Mouse (Mus musculus) lung, embryonic 14.5 days (tissue): ENCODE results near the gene Frs3. TPM values are rescaled to one million over a fixed set of nuclear protein-coding genes. Genes with fewer than 3 reads are reported as not detected.

Experiments used
- ATAC-seq: fragments of 200-750 bp; cut with Nextera tagmentation; 2 replicates; pipeline ENCODE4 v1.8.0; 2017; ENCODE audit warnings: mild to moderate bottlenecking, moderate TSS enrichment, moderate library complexity; ENCODE audit not compliant: insufficient read depth
- DNase-seq: peaks from one replicate; pipeline ENCODE4 v3.0.0-alpha.2; 2015
- H3K27ac ChIP-seq: fragments of 300-500 bp; sonication (generic); 2 replicates; pipeline ENCODE4 v1.5.1; 2014; ENCODE audit warnings: low read depth, mild to moderate bottlenecking, moderate library complexity
- H3K27me3 ChIP-seq: fragments of 300-500 bp; sonication (generic); 2 replicates; pipeline ENCODE4 v1.6.1; 2014; ENCODE audit warnings: low read length, control low read depth; ENCODE audit not compliant: insufficient read depth
- H3K36me3 ChIP-seq: fragments of 300-500 bp; sonication (generic); 2 replicates; pipeline ENCODE4 v1.6.1; 2014; ENCODE audit warnings: control low read depth; ENCODE audit not compliant: insufficient read depth
- H3K4me1 ChIP-seq: fragments of 300-500 bp; sonication (generic); 2 replicates; pipeline ENCODE4 v1.6.1; 2014; ENCODE audit warnings: antibody characterized with exemption, control low read depth; ENCODE audit not compliant: insufficient read depth
- H3K4me2 ChIP-seq: fragments of 300-500 bp; sonication (generic); 2 replicates; pipeline ENCODE4 v1.6.1; 2014; ENCODE audit warnings: mild to moderate bottlenecking
- H3K4me3 ChIP-seq: fragments of 300-500 bp; sonication (generic); 2 replicates; pipeline ENCODE4 v1.5.1; 2014; ENCODE audit warnings: low read depth, low read length
- H3K9ac ChIP-seq: fragments of 300-500 bp; sonication (generic); 2 replicates; pipeline ENCODE4 v1.6.1; 2014
- H3K9me3 ChIP-seq: fragments of 300-500 bp; sonication (generic); 2 replicates; pipeline ENCODE4 v1.6.1; 2016; ENCODE audit warnings: low read depth, low read length, control low read depth
- CTCF ChIP-seq: IDR thresholded peaks from 2 replicates; pipeline ENCODE4 v1.5.1; 2016; ENCODE audit warnings: antibody characterized with exemption, low read depth
- WGBS: fragments of 180-500 bp; shearing (Covaris S2); extraction: QIAGEN DNeasy Blood & Tissue Kit; methylation state at CpG from one replicate; pipeline ENCODE4 v1.1.7; 2014; 5-methylcytosine and 5-hydroxymethylcytosine counted together
- polyA plus RNA-seq: library from polyadenylated mRNA; unstranded; fragments of >200 nt; fragmentation: Nextera tagmentation; extraction: Ambion mirVana; gene quantifications from 2 replicates; pipeline ENCODE4 v1.2.1, GENCODE M21; 2014

Gene Frs3
- polyA plus RNA-seq, 1 experiment from 2014 or later, result 5.1 TPM

DNA sequence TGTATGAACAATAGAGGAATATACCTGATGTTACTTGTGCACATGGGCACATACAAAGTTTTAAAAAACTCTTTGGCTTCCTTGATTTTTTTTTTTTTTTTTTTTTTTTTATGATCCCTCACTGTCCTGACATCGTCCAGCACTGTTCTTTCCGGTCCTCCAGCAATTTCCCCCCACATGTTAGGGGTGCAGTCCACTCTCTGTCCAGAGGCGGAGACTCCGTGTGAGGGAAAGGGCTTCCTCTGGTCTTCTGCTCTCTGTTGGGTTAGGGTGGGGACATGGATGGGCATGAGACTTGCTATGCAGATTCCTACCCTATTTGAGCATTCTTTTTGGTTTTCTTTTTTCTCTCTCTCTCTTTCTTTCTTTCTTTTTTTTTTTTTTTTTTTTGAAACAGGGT lies 30.9 kb upstream of the Frs3 start:
- Histone ChIP-seq H3K36me3 (0 out of 2 replicates have a peak, but pooled peaks cover 4% of the 10 kb centered on the region), H3K4me2 (no peak overlapping the region), H3K9me3 (no peaks in the 10 kb centered on the region), H3K4me1 (no peaks in the 10 kb centered on the region), H3K9ac (no peak overlapping the region), H3K27me3 (no peaks in the 10 kb centered on the region), H3K4me3 (no peak overlapping the region), H3K27ac (no peak overlapping the region)
- ATAC-seq, result no peak
- no peak for DNase-seq
- 81% methylated on average over 4 of the region's 4 CpGs for WGBS
- TF ChIP-seq CTCF, result 0 out of 2 replicates have a peak, but pooled peaks have one; percentile 14

DNA sequence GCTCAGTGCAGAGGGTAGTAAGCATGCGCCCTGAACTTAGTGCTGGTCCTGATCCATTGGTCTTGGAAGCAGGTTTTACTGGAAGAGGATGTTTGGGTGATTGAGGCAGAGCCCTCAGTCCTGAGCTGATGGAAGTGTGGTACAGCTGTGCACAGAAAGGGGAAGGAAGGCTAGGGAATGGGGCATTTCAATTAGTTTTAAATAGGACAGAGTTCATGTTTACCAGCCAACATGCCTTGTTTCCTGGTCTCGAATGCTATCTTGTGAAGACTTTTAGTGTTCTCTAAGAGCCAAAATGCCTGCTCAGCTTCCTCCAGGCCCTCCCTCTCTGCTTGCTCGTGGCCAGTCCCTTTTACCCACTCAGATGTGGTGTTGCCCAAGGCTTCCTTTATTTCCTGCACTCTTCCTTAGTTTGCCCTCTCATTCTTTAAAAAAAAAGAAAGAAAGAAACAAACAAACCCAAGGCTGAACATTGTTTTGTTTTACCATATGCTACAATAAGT lies 30.0 kb upstream of the Frs3 start:
- DNase-seq, result no peak
- Histone ChIP-seq H3K4me2 (no peak overlapping the region), H3K4me3 (no peak overlapping the region), H3K9me3 (no peaks in the 10 kb centered on the region), H3K9ac (no peak overlapping the region), H3K4me1 (no peaks in the 10 kb centered on the region), H3K27ac (no peak overlapping the region), H3K27me3 (no peaks in the 10 kb centered on the region), H3K36me3 (no peaks in the 10 kb centered on the region)
- ATAC-seq, result no peak
- 81% methylated on average over 3 of the region's 3 CpGs for WGBS
- no peak for TF ChIP-seq CTCF

DNA sequence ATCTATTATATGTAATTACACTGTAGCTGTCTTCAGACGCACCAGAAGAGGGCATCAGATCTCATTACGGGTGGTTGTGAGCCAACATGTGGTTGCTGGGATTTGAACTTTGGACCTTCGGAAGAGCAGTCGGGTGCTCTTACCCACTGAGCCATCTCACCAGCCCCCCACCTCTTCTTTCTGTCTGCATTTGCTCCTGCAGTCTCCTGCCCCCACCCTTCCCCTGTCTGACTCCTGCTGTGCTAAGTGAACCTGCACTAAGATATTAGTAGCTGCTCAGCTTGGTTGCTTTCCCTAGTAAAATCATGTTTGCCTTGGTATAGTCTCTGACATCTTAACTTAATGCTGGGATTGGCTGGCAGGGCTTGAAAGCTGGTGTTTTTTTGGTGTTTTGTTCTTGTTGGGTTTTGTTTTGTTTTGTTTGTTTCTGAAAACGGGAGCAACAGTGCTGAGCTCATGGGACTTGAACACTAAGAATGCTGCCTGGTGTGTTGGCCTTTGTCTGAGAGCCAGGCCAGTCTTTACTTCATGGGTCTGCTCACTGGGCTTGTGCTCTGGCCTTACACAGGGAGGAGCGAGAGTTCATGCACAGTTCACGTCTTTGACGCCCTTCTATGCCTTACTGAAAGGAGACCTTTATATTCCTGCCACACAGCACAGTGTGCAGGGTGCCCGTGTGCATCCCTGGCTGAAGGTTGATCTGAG lies 25.7 kb upstream of the Frs3 start:
- Histone ChIP-seq H3K27ac (no peak overlapping the region), H3K9ac (no peak overlapping the region), H3K27me3 (no peaks in the 10 kb centered on the region), H3K4me3 (no peak overlapping the region), H3K9me3 (no peaks in the 10 kb centered on the region), H3K4me2 (no peak overlapping the region), H3K4me1 (no peaks in the 10 kb centered on the region), H3K36me3 (no peaks in the 10 kb centered on the region)
- DNase-seq, result no peak
- no peak for ATAC-seq
- WGBS, result 58% methylated on average over 9 of the region's 9 CpGs
- no peak for TF ChIP-seq CTCF

DNA sequence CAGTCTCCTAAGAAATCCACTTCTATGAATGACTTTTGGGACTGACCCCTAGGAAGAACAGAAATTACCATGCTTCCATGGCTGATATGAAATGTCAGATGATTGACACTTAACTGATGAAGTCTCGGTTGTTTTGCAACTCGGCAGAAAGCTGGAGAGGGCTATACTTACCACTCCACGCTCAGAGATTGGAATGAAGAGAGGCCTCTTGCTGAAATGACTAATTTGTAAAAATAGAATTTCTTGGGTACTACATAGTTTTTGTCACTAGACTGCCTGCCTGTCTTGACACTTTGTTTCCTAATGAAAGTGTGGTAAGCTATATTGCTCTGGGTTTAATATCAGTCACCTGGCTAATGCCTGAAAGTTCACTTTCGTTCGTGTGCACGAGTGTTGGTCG lies 24.4 kb upstream of the Frs3 start:
- Histone ChIP-seq H3K27ac (no peak overlapping the region), H3K4me2 (no peak overlapping the region), H3K9me3 (no peaks in the 10 kb centered on the region), H3K4me3 (no peak overlapping the region), H3K27me3 (no peaks in the 10 kb centered on the region), H3K9ac (no peak overlapping the region), H3K36me3 (no peaks in the 10 kb centered on the region), H3K4me1 (no peaks in the 10 kb centered on the region)
- DNase-seq (no peak), ATAC-seq (no peak)
- 82% methylated on average over 7 of the region's 7 CpGs for WGBS
- no peak for TF ChIP-seq CTCF

DNA sequence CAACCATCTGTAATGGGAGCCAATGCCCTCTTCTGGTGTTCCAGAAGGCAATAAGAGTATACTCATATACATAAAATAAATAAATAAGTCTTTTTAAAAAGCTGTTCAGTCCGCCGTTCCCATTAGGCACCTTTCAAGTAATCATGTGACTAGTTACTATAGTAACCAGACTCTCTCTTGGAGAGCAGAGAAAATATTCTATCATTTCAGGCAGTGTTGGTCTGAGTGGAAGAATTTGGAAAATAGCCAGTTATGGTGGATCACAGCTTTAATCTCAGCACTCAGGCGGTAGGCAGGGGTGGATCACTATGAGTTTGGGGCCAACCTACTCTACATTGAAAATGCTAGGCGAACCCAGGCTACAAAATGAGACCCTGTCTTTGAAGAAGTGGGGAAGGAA lies 19.7 kb upstream of the Frs3 start:
- TF ChIP-seq CTCF, result no peak
- ATAC-seq, result no peak
- H3K9ac ChIP-seq, result no peak overlapping the region
- H3K9me3 ChIP-seq, result no peaks in the 10 kb centered on the region
- DNase-seq, result peak; percentile 53
- peaks cover 3% of the 10 kb centered on the region; the same call in 1 of the 2 replicates for H3K4me1 ChIP-seq
- no peak overlapping the region for H3K4me3 ChIP-seq
- H3K27ac ChIP-seq, result no peak overlapping the region
- WGBS, result 45% methylated on average over 4 of the region's 4 CpGs
- no peaks in the 10 kb centered on the region for H3K36me3 ChIP-seq
- H3K27me3 ChIP-seq, result no peaks in the 10 kb centered on the region
- no peak overlapping the region for H3K4me2 ChIP-seq

DNA sequence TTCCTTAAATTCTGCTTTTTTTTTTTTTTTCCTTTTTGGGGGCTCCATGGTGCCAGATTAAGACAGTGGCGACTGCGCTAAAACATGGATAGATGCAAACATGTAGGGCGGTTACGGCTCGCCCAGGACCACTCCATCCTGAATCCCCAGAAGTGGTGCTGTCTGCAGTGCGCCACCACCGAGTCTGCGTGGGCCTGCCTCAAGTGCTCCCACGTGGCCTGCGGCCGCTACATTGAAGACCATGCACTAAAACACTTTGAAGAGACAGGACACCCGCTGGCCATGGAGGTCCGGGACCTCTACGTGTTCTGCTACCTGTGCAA lies 16.9 kb upstream of the Frs3 start:
- H3K36me3 ChIP-seq, result 0 out of 2 replicates have a peak, but pooled peaks cover 6% of the 10 kb centered on the region
- 14% methylated on average over 14 of the region's 14 CpGs for WGBS
- H3K9ac ChIP-seq, result peak overlapping the region; percentile 50
- H3K4me1 ChIP-seq, result peaks cover 3% of the 10 kb centered on the region; the same call in 1 of the 2 replicates
- H3K27ac ChIP-seq, result no peak overlapping the region
- TF ChIP-seq CTCF, result no peak
- H3K4me2 ChIP-seq, result peak overlapping the region; percentile 89
- ATAC-seq, result peak; percentile 60
- peak overlapping the region; percentile 37 for H3K4me3 ChIP-seq
- no peaks in the 10 kb centered on the region for H3K27me3 ChIP-seq
- peak; percentile 28 for DNase-seq
- no peaks in the 10 kb centered on the region for H3K9me3 ChIP-seq

DNA sequence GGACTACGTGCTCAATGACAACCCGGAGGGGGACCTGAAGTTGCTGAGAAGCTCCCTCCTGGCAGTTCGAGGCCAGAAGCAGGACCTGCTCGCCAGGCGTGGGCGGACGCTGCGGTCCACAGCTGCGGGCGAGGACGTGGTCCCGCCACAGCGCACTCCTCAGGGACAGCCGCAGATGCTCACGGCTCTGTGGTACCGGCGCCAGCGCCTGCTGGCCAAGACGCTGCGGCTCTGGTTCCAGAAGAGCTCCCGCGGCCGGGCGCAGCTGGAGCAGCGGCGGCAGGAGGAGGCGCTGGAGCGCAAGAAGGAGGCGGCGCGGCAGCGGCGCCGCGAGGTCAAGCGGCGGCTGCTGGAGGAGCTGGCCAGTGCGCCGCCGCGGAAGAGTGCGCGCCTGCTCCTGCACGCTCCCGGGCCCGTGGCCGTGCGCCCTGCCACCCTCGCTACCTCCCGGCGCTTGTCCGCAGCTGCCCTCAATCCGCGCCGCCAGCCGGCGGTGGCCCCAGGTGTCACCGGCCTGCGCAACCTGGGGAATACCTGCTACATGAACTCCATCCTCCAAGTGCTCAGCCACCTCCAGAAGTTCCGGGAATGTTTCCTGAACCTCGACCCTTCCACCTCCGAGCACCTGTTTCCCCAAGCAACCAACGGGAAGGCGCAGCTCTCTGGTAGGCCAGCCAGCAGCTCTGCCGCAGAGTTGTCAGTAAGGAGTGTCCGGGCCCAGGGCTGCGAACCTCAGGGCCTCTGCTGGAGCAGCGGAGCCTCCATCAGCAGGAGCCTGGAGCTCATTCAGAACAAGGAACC lies 16.3 kb upstream of the Frs3 start:
- TF ChIP-seq CTCF, result no peak
- 4% methylated on average over 68 of the region's 68 CpGs for WGBS
- Histone ChIP-seq H3K36me3 (0 out of 2 replicates have a peak, but pooled peaks cover 6% of the 10 kb centered on the region), H3K9ac (peak overlapping the region; percentile 50), H3K27ac (no peak overlapping the region), H3K4me1 (peaks cover 3% of the 10 kb centered on the region; the same call in 1 of the 2 replicates), H3K4me3 (peak overlapping the region; percentile 37), H3K27me3 (no peaks in the 10 kb centered on the region), H3K9me3 (no peaks in the 10 kb centered on the region), H3K4me2 (peak overlapping the region; percentile 89)
- ATAC-seq, result peak; percentile 87
- peak; percentile 94 for DNase-seq
